Mouse (Mus musculus) small intestine, adult 2 months (tissue): ENCODE data around the gene Exoc2.

ENCODE experiments used
- CTCF ChIP-seq: fragments of 200-500 bp; IDR thresholded peaks from 2 replicates; pipeline ENCODE4 v1.5.1; 2012; ENCODE audit warnings: low read depth, mild to moderate bottlenecking, control low read depth, inconsistent platforms, low read length, moderate library complexity, mixed read lengths; ENCODE audit not compliant: insufficient replicate concordance, insufficient read length; ENCODE audit errors: extremely low read depth
- POLR2A ChIP-seq: fragments of 200-500 bp; IDR thresholded peaks from 2 replicates; pipeline ENCODE4 v1.6.1; 2012; ENCODE audit warnings: low read depth, mild to moderate bottlenecking, control low read depth, inconsistent platforms, low read length, moderate library complexity

GRCm38 (mm10) chr13:30826511-30826910 lies 147.4 kb downstream of the Exoc2 start:
- no peak for TF ChIP-seq CTCF
- no peak for TF ChIP-seq POLR2A
